Mouse (Mus musculus) erythroblast, embryonic 14.5 days (primary cell): Measurements from ENCODE around the gene Ins2.

ENCODE experiments used
- GATA1 ChIP-seq: IDR thresholded peaks from 2 replicates; pipeline ENCODE4 v1.6.1; 2012; ENCODE audit warnings: low read length, inconsistent platforms, mixed read lengths
- TAL1 ChIP-seq: IDR thresholded peaks from 3 replicates; pipeline ENCODE4 v1.6.1; 2012; ENCODE audit warnings: low read length, inconsistent platforms, mixed read lengths

DNA sequence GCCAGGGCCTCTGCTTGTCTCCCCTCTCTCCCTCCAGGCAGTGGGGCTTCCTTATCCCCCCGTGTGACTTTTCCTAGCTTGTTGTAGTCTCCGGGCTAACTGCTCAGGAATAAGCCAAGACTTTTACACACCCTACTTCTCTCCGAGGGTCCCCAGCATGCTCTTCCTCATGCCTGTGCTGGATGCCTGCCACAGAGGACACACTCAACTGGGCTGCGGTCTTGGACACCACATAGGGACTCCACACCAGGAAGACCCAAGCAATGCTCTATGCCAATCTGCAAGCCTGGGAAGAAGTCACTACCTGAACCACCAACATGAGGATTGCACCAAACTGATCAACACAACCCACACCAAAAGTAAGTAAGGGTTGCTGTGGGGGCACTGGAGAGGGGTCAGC, 77.1 kb downstream of the Ins2 start:
- TF ChIP-seq TAL1 (no peak), GATA1 (no peak)
